Mouse (Mus musculus) kidney, postnatal 10 days (tissue): ENCODE measurements around the gene Grip1.
A peak's percentile ranks its signal among the peaks of the same experiment; 100 is the strongest.

Source experiments
- DNase-seq: peaks from one replicate; pipeline ENCODE4 v3.0.0; 2021; ENCODE audit warnings: mixed read lengths

Gene Grip1

DNA sequence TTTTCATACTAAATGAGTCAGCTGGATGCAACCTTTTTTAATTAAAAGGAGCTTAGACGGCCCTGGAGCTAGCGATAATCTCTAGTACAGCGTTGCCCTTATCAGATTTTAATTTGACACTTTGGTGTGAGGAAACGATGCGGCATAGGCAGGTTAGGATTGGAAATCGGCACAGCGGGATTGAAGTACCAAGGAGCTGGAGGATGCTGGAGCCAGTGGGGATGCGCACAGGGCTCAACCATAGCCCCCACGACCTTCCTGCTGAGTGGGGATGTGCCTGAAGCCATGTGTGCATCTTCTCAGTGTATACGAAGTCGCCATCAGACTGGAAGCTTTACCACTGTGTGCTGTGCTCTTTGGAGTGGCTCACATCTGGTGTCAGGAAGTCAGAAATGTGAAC lies 526.4 kb downstream of the Grip1 start:
- no peak for DNase-seq

DNA sequence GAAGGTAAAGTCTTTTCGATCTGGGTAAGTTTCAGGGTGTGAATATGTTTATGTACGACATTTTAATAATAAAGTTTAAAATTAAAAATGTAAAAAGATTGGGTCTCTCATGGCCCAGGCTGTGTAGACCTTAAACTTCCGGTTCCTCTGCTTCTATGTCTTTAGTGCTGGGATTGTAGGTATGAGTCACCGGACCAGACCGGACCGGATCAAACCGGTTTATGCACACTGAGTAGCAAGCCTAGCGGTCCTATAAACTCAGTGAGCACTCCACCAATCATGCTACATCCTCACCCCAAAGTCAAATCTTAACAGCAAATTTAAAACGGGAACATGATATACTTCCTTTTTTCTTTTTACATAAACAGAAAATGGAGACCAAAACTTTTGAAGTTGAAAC lies 530.7 kb downstream of the Grip1 start:
- DNase-seq = no peak

DNA sequence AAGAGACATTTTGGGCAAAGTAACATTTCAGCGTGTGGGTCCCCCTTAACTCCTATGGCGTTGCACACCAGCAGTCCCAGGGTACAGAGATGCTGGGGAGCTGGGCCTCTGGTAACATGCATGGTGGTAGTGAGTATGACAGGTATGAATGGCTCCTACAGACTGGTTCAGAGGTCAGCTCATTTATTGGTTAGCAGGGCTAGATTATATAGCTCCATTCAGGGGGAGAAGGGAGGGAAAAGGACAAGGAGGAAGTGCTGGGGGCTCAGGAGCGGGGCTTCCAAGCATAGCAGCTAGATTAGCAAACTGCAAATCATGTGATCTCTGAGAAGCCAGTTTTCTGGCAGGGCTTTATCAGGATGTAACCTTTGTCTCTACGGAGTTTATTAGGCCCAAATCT lies 544.8 kb downstream of the Grip1 start:
- no peak for DNase-seq

DNA sequence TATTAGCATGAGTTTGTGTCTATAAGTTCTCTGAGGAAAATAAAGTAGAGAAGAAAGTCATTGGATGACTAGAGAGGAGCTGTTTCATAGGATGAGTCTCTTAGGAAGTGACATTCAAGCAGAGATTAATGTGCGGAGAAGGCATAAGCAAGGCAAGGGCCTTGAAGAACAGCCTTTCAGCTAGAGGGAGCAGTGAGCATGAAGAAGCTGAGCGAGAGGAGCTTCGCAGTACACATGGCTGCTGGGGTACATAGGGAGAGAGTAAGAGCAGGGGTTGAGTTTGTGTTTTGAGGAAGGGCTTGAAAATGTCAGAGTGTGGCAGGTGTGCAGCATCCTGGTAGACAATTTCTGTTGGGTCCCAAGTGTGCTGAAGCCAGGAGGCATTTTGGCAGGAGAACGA lies 548.5 kb downstream of the Grip1 start:
- DNase-seq = no peak

DNA sequence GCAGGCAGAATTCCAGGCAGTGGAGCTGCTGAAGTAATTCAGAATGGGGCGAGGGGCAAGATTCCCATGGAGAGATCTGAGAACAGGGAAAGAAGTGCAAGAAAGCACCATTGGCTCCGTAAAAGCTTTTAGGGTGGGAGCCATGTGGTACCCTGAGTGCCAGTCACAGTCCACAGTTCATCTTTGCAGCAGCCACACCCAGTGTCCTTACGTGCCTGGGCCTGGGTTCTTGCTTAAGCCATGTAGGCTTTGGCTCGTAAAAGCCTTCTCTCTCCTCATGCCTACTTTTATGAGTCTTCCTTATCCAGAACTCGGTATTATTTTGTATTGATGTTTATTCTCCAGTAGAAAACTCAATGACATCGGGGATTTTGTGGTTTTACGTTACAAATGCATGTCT lies 550.5 kb downstream of the Grip1 start:
- DNase-seq = no peak

DNA sequence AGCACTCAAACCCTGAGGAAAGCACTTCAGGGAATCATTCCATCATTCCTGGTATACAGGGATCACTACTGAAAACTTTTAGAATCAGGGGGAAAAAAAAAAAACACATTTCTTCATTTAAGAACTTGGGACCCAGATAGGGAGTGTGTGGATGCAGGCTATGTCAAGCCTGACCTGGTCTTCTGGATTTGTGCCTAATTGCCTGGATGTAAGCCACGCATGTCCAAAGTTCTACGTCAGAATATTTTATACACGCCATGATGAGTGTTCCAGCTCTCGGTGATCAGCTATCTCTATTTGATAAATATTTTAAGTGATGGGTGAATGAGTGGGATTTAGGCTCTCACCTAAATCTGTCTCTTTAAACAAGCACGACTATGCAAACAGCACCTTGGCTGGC lies 552.0 kb downstream of the Grip1 start:
- DNase-seq = no peak

DNA sequence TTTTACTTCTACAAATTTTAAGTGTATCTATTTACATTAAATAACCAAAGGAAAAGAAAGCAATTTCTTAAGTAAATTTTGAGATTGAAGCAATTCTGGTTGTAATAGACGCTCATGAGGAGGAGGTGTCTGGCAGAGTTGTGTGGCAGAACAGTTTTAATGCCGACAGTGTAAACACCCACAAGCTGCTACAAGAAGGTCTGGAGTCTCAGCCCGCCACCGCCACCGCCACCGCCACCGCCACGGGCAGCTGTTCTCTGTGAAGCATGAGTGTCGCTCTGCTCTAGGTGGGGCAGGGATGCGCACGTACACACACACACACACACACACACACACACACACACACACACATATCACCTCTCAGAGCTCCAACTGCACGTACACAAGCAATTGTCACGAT lies 558.7 kb downstream of the Grip1 start:
- DNase-seq = no peak

DNA sequence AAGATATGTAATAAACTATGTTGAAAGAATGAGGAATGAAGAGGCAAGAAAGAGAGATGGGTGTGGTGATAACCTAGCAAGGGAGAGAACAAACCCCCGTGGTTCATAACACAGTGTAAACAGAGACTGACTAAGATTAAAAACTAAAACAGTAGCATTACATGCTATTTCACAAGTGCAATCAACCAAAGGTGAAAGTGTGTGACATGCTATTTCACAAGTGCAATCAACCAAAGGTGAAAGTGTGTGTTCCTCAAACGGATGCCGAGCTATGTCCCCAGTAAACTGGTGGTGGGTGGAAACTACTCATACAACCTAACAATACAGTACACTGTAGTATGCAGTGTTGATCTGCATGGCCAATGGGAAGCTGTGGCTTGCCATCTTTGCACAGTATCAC lies 561.5 kb downstream of the Grip1 start:
- no peak for DNase-seq

DNA sequence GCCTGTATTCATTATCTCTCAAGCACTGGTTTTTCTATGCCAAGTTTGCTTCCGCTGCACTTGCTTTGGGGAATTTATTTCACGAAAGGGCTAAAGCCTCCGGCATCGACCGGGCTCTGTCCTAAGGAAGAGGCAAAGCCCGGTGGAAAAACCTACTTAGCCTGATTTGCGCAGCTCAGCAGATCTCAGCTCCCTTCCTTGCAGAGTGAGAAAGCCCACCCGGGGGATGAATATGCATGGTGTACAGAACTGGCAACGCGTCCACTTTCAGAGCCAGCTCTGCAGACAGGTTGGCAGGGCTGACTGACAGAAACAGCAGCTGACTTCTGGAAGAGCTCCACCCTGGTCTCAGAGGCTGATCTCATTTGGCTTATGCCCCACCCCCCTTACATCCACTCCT lies 572.8 kb downstream of the Grip1 start:
- DNase-seq = no peak

DNA sequence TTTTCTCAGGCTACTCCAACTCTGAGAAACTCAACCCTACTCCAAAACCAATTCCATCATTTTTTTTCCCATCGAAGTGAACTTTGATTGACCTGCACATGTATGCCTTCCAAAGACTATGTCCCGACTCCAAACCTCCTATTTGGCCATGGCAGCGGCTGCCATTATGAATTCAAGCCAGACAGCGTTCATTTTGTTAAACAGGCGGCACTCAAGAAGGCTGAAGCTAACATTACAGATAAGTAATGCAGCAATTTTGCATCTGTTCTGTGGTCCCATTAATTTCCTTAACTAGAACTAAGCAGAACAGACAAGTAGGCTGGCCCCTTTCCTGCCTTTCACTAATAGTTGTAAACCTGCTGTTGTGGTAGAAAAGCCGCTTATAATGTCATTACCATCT lies 577.3 kb downstream of the Grip1 start:
- DNase-seq = no peak

DNA sequence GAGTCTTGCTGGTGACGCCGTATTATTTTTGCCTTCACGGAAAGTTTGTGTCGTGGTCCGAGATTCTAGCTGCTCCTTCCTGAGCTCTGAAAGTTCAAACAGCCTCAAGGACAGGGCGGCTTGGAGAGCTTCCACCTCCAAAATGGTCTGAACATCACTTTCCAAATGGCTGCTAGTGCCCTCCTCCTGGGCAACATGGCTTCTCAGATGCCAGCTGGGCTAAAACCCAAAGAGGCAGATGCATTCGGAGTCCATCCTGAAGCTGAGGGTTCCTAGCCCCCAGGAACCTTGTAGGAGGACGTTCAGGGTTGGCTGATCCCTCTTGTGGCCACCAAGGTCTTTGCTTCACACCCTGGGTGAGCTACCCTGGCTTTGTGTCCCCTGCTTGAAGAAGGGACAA lies 577.7 kb downstream of the Grip1 start:
- no peak for DNase-seq

DNA sequence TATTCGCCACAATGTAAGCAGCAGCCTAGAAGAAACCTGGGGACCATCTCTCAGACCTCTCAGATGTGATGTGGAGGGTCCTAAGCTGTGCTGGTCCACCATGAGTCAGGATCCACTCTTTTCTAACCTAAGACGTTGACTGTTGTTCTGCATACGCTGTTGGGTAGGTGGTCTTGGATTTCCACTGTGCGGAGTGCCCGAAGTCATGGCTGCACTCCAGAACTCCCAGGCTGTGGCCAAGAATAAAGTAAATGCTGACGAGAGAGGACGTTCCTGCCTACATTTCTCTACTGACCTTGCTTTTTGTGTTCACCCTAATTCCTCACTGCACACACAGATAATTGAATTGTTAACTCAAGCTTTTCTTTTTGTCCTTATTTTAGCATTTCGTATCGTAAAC lies 580.2 kb downstream of the Grip1 start:
- DNase-seq = no peak

DNA sequence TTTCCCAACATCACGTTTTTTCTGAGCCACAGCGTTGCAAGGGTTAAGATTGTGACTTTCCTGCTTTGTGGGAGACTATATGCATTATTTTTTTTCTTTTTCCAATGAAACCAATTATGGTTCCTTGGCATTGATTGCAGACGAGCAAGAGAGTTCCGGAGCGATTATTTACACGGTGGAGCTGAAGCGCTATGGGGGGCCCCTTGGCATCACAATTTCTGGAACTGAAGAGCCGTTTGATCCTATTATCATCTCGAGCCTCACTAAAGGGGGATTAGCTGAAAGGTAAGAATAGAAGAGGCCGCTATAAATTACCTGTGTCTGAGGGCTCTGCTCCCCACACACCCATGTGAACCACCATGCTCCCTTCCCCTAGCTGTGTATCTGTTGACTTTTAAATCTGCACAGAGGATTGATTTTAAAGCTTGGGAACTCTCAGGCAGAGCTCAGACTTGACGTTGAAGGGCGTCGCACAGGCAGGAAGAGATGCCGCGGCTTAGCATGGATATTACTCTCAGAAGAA lies 581.6 kb downstream of the Grip1 start:
- no peak for DNase-seq

DNA sequence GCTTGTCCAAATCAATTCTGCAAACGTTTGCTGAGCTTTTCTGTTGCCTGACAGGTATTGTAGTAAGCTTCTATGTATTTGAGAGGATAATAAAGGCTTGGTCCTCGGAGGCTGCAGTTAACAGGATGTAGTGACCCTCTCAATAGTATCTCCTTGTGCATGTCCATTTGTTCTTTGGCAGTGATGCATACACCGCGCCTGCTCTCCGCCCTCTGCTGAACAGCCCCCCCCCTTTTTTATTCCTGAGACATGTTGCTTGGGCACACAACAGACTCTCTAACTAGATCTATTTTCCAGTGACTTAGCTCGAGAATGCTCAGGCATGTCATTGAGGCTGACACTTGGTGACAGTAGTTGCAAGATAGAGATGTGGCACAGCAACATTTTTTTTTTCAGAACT lies 582.2 kb downstream of the Grip1 start:
- DNase-seq = no peak

DNA sequence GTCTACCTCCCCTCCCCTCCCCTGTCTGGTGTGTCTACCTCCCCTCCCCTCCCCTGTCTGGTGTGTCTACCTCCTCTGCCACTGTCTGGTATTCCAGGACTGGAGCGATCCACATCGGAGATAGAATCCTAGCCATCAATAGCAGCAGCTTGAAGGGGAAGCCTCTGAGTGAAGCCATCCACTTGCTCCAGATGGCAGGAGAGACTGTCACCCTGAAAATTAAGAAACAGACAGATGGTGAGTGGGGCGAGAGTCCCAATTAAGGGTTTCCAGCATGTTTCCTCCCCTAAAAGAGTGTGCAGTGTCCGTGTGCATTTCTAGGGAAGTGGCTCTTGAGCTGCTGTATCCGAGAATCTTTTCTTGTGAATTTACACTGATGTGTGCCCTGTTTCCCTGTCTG lies 584.6 kb downstream of the Grip1 start:
- DNase-seq = no peak

DNA sequence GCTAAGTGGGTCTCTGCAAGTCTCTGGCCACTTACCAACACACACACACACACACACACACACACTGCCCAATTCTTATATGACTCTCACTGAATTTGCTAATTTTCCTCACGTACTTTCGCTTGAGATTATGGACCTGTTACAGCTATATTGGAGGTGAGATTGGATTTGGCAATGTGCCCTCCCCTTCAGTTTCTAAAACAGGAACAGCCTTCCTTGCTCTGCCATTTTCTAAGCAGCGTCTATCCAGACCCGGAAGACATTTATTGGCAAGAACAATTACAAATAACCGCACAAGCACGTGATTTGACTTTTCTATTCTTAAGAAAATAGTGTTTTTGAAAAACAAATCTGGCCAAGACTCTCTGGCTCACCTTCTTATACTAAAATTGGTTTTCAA lies 590.6 kb downstream of the Grip1 start:
- DNase-seq = no peak

DNA sequence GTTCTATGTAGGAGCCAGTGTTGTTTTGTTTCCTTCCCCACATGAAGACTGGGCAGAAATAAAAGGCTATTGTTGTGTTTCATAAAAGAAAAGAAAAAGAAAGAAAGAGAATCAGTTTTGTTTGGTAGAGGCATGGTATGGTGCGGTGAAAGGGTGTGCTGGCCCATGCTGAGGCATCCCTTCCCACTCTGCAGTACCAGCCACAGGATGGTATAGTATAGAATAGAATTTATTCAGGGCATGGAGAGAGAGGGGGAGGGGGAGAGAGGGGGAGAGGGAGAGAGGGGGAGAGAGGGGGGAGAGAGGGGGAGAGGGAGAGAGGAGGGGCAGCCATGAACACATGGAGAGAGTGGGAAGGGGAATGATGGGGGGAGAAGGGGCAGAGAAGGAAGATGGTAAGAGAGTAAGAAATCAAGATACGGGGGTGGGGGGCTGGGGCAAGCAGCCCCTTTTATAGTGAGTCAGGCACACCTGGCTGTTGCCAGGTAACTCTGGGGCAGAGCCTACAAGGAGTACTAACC lies 591.1 kb downstream of the Grip1 start:
- DNase-seq = no peak

DNA sequence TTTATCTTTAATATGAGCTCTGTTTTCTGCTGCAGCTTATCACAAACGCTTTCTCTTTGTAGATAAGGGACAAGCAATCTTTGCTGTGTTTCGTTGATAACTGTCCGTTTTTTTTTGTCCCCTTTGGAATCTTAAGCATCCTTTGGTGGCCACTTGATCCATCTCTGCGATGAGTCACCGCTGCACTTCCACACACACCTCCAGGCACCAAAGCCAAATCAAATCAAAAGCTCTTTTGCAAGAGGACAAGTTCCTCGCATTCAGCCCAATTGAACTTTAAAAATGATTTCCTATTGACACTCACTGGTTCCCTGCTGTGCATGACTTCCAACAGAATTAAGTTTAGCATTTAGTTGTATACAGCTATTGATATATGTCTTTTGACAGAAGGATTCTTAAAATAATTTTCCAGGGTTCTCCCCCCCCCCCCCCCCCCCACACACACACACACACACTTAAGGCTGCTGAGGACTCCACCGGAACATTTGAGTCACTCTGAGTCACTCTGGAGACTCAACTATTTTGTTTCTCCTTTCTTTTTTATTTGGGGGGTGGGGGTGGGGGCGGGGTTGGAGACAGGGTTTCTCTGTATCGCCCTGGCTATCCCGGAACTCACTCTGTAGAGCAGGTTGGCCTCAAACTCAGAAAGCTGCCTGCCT lies 607.1 kb downstream of the Grip1 start:
- no peak for DNase-seq

DNA sequence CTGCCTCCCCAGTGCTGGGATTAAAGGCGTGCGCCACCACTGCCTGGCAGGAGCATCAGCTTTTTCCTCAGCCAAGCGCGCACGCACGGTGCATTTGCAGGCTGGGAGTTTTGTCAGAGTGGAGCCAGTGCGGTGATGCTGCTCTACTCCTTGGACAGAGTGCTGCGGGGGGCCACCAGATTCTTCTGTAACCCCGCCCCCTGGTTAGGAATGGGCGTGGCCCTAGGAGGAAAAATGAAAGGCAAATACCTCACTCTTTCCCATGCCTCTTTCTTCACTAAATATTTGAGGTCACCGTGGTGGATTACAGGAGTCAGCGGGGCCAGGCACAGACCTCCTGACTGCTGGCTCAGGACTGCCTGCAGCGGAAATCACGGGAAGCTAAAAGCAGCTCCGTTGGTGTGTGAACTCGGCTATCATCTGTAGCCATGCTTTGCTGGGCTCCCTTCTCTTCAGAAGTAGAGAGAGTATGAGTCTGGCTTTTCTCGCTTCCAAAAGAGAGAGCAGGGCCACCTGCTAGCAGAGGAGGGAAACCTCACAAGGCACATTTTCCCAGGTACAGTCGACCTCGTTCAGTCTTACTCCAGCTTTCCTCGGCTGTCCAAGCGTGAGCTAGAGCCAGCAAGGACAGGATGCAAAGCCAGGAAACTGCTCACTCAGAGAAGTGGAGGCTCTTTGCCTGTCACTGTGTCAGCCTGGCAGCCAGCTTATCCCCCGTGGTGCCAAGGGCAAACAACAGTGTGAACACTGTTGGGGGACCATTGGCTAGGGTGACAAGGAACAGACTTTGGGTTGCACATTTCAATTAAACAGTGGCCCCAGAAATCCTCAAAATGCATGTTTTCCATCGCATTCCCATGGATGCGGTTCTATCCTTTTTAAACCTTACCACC lies 607.9 kb downstream of the Grip1 start:
- no peak for DNase-seq

DNA sequence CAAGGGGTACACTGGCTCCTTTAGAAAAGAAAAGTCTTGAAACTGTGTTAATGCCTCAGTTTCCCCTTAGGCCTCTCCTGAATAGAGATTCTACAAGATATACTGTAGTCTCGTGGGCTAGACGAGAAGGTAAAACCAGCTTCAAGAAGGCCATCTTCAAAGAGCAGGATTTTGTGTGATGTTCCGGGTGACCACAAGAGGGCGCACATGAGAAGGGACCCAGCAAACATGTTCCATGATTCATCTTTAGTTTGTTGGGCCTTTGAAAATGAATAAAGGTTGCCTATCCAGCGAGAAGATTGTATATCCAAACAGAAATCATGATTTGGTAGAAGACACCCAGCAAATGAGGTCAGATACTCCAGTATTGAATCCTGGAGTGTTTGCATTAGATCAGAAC lies 610.8 kb downstream of the Grip1 start:
- DNase-seq = peak; percentile 74

DNA sequence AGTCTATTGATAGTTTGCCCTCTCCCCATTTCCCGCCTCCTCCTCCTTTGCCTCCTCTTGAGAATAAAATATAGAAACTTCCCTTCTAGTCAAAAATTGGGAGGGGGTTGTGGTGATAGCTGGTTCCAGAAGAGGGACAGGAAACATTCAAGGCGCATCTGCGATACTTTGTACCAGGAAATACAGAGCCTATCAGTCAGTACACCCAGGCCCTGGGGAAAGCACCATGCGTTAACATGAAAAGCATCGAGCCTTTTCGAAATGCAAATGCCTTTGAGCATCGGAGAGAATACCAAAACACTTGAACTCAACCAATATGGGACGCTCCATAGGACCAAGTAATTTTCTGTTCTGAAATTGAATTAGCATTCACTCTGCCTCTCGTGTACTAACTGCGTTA lies 612.7 kb downstream of the Grip1 start:
- DNase-seq = no peak

DNA sequence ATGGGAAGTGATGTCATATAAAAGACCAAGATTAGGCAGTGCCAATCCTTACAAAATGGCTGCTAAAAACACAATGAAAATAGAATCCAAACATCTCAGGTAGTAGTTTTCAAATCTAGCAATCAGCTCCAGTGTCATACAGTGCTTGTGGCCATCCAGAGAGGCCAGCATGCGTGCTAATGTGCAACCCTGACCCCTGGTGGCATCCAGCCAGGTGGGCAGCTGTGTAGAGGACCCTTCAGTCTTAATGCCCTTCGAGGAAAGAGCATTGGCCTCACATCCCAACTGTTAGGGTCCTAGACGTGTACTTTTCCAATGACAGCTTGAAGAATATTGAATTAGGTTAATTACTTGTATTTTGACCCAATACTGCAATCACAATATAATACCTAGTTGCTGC lies 624.2 kb downstream of the Grip1 start:
- DNase-seq = no peak

DNA sequence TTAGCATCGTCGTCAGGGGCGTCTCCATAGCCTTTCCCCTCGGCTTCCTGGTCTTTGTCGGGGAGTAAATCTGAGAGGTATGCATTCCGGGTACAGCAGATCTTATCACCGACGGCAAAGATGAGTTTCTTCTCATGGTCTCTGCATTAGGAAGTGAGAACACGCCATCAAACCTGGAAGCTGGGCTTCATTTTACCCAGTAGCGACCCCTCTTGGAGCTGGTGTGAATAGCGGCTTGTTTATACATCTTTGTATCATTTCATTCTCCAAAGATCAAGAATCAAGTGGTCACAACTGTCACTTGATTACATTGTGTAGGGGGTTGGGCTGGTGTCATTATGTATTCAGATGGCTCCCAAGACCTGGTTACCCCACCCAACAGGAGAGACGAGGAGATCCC lies 638.9 kb downstream of the Grip1 start:
- DNase-seq = no peak

DNA sequence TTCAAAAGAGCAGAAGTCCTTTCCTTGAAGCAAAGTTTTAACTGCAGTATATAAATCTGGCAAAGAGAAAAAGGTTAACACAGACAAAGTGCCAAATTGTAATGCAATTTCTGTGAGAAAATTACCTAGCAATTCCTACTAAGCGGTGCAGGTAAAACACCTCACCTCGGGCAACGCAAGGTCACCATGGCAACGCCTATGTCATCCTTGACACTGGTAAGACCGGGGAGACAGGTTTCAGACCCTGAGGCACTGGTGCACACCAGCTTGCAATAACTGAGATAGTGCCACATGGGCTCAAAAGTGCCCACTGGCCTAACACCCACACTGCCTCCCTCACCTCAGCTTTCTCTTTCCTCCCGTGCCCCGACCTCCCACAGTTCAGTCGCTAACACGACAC lies 641.5 kb downstream of the Grip1 start:
- DNase-seq = no peak
